Mouse (Mus musculus): ENCODE measurements around the gene Aym1.

Gene Aym1

GRCm38 (mm10) chr5:113402702-113403101 lies 45.6 kb downstream of the Aym1 start:
- DNase-seq (ENCODE audit: low spot score in 2 of 2): no peak

- DNase-seq (ENCODE audit: low spot score in 2 of 2): no peak
Observed at GRCm38 (mm10) chr5:113407346-113407745, 50.3 kb downstream of the Aym1 start.

Data from frontal cortex, postnatal 14 days (tissue).